Comparison of ENCODE assay signal across 11 mouse cellular contexts in genomic region chr1:86021365-86021989, GRCm38 (mm10). TPM values are rescaled to one million over a fixed set of nuclear protein-coding genes. Genes with fewer than 3 reads are reported as not detected.
DNase-seq lines count a peak whose midpoint lies in the region; TF ChIP-seq lines count a peak whose summit lies in the region.
"Had no signal": no experiment of that assay in that cellular context is flagged by ENCODE, and none has a peak within 500 bp of the region (broad histone marks: within the 10 kb centered on the region; RNA-seq: fewer than 3 reads in every experiment).

No protein-coding gene starts in this region.

- intact Hi-C loops in gastrocnemius, postnatal 14 days (cut with DNase I; ENCODE audit: low total_unique reads), result no loop called here

- TF ChIP-seq CTCF in brain, embryonic 14.5 days (IDR thresholded peaks at IDR 0.05; ENCODE audit: borderline replicate concordance, extremely low read depth, insufficient read depth, insufficient read length), result peak; percentile 31; the same call in 1 of the 2 replicates

- DNase-seq in heart, adult 11 months, result peak; percentile 61
- no peak for DNase-seq in heart, adult 8-10 months (ENCODE audit: low spot score)
- peak; percentile 17 for DNase-seq in lung, postnatal 36 days
- DNase-seq in lung, adult 18-20 months, result no peak
- no peak for DNase-seq in brain, embryonic 14.5 days (ENCODE audit: low read depth)
- DNase-seq in thymus, postnatal 0 days (ENCODE audit: low spot score), result peak; percentile 29
- DNase-seq in urinary bladder, adult 18-20 months (ENCODE audit: low spot score in 2 of 2), result no peak
- DNase-seq in gastrocnemius, postnatal 14 days, result no peak
- DNase-seq: cerebellum, adult 11-12 months had no signal

- no peak for TF ChIP-seq POLR2A in brain, embryonic 14.5 days (IDR thresholded peaks at IDR 0.05; ENCODE audit: borderline replicate concordance, extremely low read depth, insufficient read depth, insufficient read length, poor library complexity, severe bottlenecking)

RNA-seq across cellular contexts. Expression of gene Spata3, which starts 4.9 kb away (rescaled TPM):
- not detected for total RNA-seq in heart, adult 8-10 months (2022)
- 0.14 and 0.29 TPM in 2 replicates for polyA plus RNA-seq in brain, embryonic 14.5 days (2012; rRNA removed)
- polyA plus RNA-seq in thymus, postnatal 0 days (2015; fragmentation: Nextera tagmentation; extraction: Ambion mirVana), result not detected in 2 replicates
- not detected for total RNA-seq in gastrocnemius, postnatal 14 days (2021)
- polyA plus RNA-seq: forebrain, embryonic 14.5 days; limb, embryonic 13.5 days had no signal

RNA-seq across cellular contexts. Expression of gene 2810459M11Rik, which starts 24.2 kb away (rescaled TPM):
- not detected for total RNA-seq in heart, adult 8-10 months (2022)
- polyA plus RNA-seq in brain, embryonic 14.5 days (2012; rRNA removed), result 7.7 and 9.4 TPM in 2 replicates
- 0.14 and 0.15 TPM in 2 replicates for polyA plus RNA-seq in thymus, postnatal 0 days (2015; fragmentation: Nextera tagmentation; extraction: Ambion mirVana)
- total RNA-seq in gastrocnemius, postnatal 14 days (2021), result under 1 TPM; 0.06 to 0.07 TPM

RNA-seq across cellular contexts. Expression of gene Psmd1, which starts 42.7 kb away (rescaled TPM):
- 100 to 1,000 TPM in 3 of 4 experiments, 10 to 100 TPM in 1; 95.7 to 115 (median 109) TPM for total RNA-seq in heart, adult 8-10 months (2022)
- polyA plus RNA-seq in brain, embryonic 14.5 days (2012; rRNA removed), result 88.0 and 89.0 TPM in 2 replicates
- 125 and 128 TPM in 2 replicates for polyA plus RNA-seq in thymus, postnatal 0 days (2015; fragmentation: Nextera tagmentation; extraction: Ambion mirVana)
- total RNA-seq in gastrocnemius, postnatal 14 days (2021), result 10 to 100 TPM; 91.4 to 97.4 TPM

Comparison
In these comparisons a context has a peak if more than half of its experiments do, and no peak if none do; other contexts are left out.
1. DNase-seq: peak in heart, adult 11 months (single experiment), lung, postnatal 36 days (single experiment) and thymus, postnatal 0 days (single experiment); none in heart, adult 8-10 months (single experiment), lung, adult 18-20 months (0 of 2), brain, embryonic 14.5 days (single experiment), urinary bladder, adult 18-20 months (0 of 2) and gastrocnemius, postnatal 14 days (single experiment).